Mouse (Mus musculus): ENCODE measurements at regions not wholly inside any gene's neighbourhood (a gene's known extent, or its start where the extent isn't known, plus 50 kb on each side); places are given as distances from the start of the nearest gene placed in this dataset.
"Not testable (repeated sequence)": the region's sequence is repeated elsewhere in the genome, so short reads cannot be mapped to it uniquely, and the experiment has no call there.

- DNase-seq (ENCODE audit: low read depth, low spot score) = no peak
Observed at GRCm38 (mm10) chr14:9492228-9492627, 826.2 kb upstream of the 4930452B06Rik start.

- DNase-seq (ENCODE audit: low read depth, low spot score) = no peak
Observed at GRCm38 (mm10) chr14:9488585-9488984, 822.5 kb upstream of the 4930452B06Rik start.

GRCm38 (mm10) chr14:9478981-9479380 lies 812.9 kb upstream of the 4930452B06Rik start:
- DNase-seq (ENCODE audit: low read depth, low spot score) = no peak

- DNase-seq (ENCODE audit: low read depth, low spot score) = no peak
Observed at GRCm38 (mm10) chr14:9475169-9475568, 809.1 kb upstream of the 4930452B06Rik start.

GRCm38 (mm10) chr14:9469686-9470085 lies 803.6 kb upstream of the 4930452B06Rik start:
- DNase-seq (ENCODE audit: low read depth, low spot score) = no peak

GRCm38 (mm10) chr14:9468654-9469053 lies 802.6 kb upstream of the 4930452B06Rik start:
- no peak for DNase-seq (ENCODE audit: low read depth, low spot score)

- DNase-seq (ENCODE audit: low read depth, low spot score) = no peak
Observed at GRCm38 (mm10) chr14:9467690-9468458, 801.8 kb upstream of the 4930452B06Rik start.

GRCm38 (mm10) chr14:9460006-9460405 lies 794.0 kb upstream of the 4930452B06Rik start:
- DNase-seq (ENCODE audit: low read depth, low spot score) = no peak

GRCm38 (mm10) chr14:9458856-9459255 lies 792.8 kb upstream of the 4930452B06Rik start:
- no peak for DNase-seq (ENCODE audit: low read depth, low spot score)

GRCm38 (mm10) chr14:9457801-9458495 lies 791.9 kb upstream of the 4930452B06Rik start:
- DNase-seq (ENCODE audit: low read depth, low spot score) = no peak

GRCm38 (mm10) chr14:9455986-9456385 lies 789.9 kb upstream of the 4930452B06Rik start:
- DNase-seq (ENCODE audit: low read depth, low spot score) = no peak

GRCm38 (mm10) chr14:9449942-9450341 lies 783.9 kb upstream of the 4930452B06Rik start:
- no peak for DNase-seq (ENCODE audit: low read depth, low spot score)

GRCm38 (mm10) chr14:9437896-9438295 lies 771.9 kb upstream of the 4930452B06Rik start:
- DNase-seq (ENCODE audit: low read depth, low spot score) = no peak

- DNase-seq (ENCODE audit: low read depth, low spot score) = no peak
Observed at GRCm38 (mm10) chr14:9435136-9435535, 769.1 kb upstream of the 4930452B06Rik start.

- DNase-seq (ENCODE audit: low read depth, low spot score) = no peak
Observed at GRCm38 (mm10) chr14:9433081-9433590, 767.1 kb upstream of the 4930452B06Rik start.

- no peak for DNase-seq (ENCODE audit: low read depth, low spot score)
Observed at GRCm38 (mm10) chr14:9431798-9432197, 765.8 kb upstream of the 4930452B06Rik start.

GRCm38 (mm10) chr14:9411822-9412403 lies 745.9 kb upstream of the 4930452B06Rik start:
- no peak for DNase-seq (ENCODE audit: low read depth, low spot score)

- no peak for DNase-seq (ENCODE audit: low read depth, low spot score)
Observed at GRCm38 (mm10) chr14:9403688-9404087, 737.6 kb upstream of the 4930452B06Rik start.

- DNase-seq (ENCODE audit: low read depth, low spot score) = no peak
Observed at GRCm38 (mm10) chr14:9400861-9401260, 734.8 kb upstream of the 4930452B06Rik start.

GRCm38 (mm10) chr14:9393271-9393771 lies 727.3 kb upstream of the 4930452B06Rik start:
- DNase-seq (ENCODE audit: low read depth, low spot score) = peak; percentile 55

GRCm38 (mm10) chr14:9389878-9390536 lies 724.0 kb upstream of the 4930452B06Rik start:
- DNase-seq (ENCODE audit: low read depth, low spot score) = not testable (repeated sequence)

GRCm38 (mm10) chr14:9389180-9389579 lies 723.1 kb upstream of the 4930452B06Rik start:
- DNase-seq (ENCODE audit: low read depth, low spot score) = no peak

Measured in CD4-positive, CD25-positive, alpha-beta regulatory T cell, adult 2 months (primary cell).